Comparison of ENCODE assay signal across 9 mouse cellular contexts in genomic region chr8:119927422-119928092, GRCm38 (mm10). TPM values are rescaled to one million over a fixed set of nuclear protein-coding genes. Genes with fewer than 3 reads are reported as not detected.
DNase-seq lines count a peak whose midpoint lies in the region; ATAC-seq and TF ChIP-seq lines count a peak whose summit lies in the region.
"Had no signal": no experiment of that assay in that cellular context is flagged by ENCODE, and none has a peak within 500 bp of the region (broad histone marks: within the 10 kb centered on the region; RNA-seq: fewer than 3 reads in every experiment).

No protein-coding gene starts in this region.

- H3K9ac ChIP-seq in hindbrain, embryonic 11.5 days (ENCODE audit: low read depth, low read length) = no peak overlapping the region
- H3K9ac ChIP-seq in ES-E14 (ENCODE audit: insufficient read depth, low read depth, low read length, poor library complexity, severe bottlenecking) = no peak overlapping the region
- no peak overlapping the region for H3K9ac ChIP-seq in hindbrain, embryonic 16.5 days (ENCODE audit: low read depth, low read length)
- H3K9ac ChIP-seq in stomach, embryonic 16.5 days (ENCODE audit: low read length) = no peak overlapping the region
- H3K9ac ChIP-seq: midbrain, embryonic 12.5 days had no signal

- H3K27ac ChIP-seq in hindbrain, embryonic 11.5 days (ENCODE audit: low read depth, low read length) = no peak overlapping the region
- no peak overlapping the region for H3K27ac ChIP-seq in hindbrain, embryonic 10.5 days
- no peak overlapping the region for H3K27ac ChIP-seq in ES-E14 (ENCODE audit: insufficient read depth, low read depth, low read length, poor library complexity, severe bottlenecking)
- H3K27ac ChIP-seq in hindbrain, embryonic 16.5 days (ENCODE audit: low read depth, low read length) = no peak overlapping the region
- H3K27ac ChIP-seq in stomach, embryonic 16.5 days (ENCODE audit: low read length) = no peak overlapping the region
- H3K27ac ChIP-seq: midbrain, embryonic 12.5 days had no signal

- TF ChIP-seq CTCF in lung, adult 2 months (IDR thresholded peaks at IDR 0.05; ENCODE audit: insufficient read depth, low read length) = peak; percentile 80

- ATAC-seq in hindbrain, embryonic 11.5 days (ENCODE audit: low FRiP score) = no peak
- peak; percentile 57; the same call in 1 of the 2 replicates for ATAC-seq in hindbrain, embryonic 16.5 days
- peak; percentile 74; the same call in 1 of the 2 replicates for ATAC-seq in stomach, embryonic 16.5 days (ENCODE audit: insufficient read depth, low FRiP score)

- no peaks in the 10 kb centered on the region for H3K27me3 ChIP-seq in hindbrain, embryonic 11.5 days (ENCODE audit: control insufficient read depth, insufficient read depth, low read length)
- no peaks in the 10 kb centered on the region for H3K27me3 ChIP-seq in hindbrain, embryonic 10.5 days (ENCODE audit: insufficient read depth, poor library complexity, severe bottlenecking)
- H3K27me3 ChIP-seq in hindbrain, embryonic 16.5 days (replicated peaks; ENCODE audit: control insufficient read depth, insufficient read depth, low read length) = no peaks in the 10 kb centered on the region
- H3K27me3 ChIP-seq in stomach, embryonic 16.5 days (ENCODE audit: control insufficient read depth, insufficient read depth, low read length) = no peaks in the 10 kb centered on the region
- H3K27me3 ChIP-seq: midbrain, embryonic 12.5 days had no signal

- TF ChIP-seq POLR2A in lung, adult 2 months (IDR thresholded peaks at IDR 0.05; ENCODE audit: borderline replicate concordance, extremely low read depth, low read depth, low read length) = no peak

- H3K9me3 ChIP-seq in hindbrain, embryonic 11.5 days (ENCODE audit: control insufficient read depth, low read length) = no peaks in the 10 kb centered on the region
- no peaks in the 10 kb centered on the region for H3K9me3 ChIP-seq in hindbrain, embryonic 10.5 days
- H3K9me3 ChIP-seq in ES-E14 (ENCODE audit: control insufficient read depth, insufficient read depth, low read depth, low read length) = no peaks in the 10 kb centered on the region
- H3K9me3 ChIP-seq in hindbrain, embryonic 16.5 days (ENCODE audit: control insufficient read depth, low read length) = no peaks in the 10 kb centered on the region
- H3K9me3 ChIP-seq in stomach, embryonic 16.5 days (replicated peaks; ENCODE audit: control insufficient read depth, low read length) = no peaks in the 10 kb centered on the region
- H3K9me3 ChIP-seq: midbrain, embryonic 12.5 days had no signal

- H3K36me3 ChIP-seq in hindbrain, embryonic 11.5 days (ENCODE audit: control insufficient read depth, insufficient read depth, low read length) = peaks cover 2% of the 10 kb centered on the region; the same call in 1 of the 2 replicates
- peaks cover 39% of the 10 kb centered on the region for H3K36me3 ChIP-seq in hindbrain, embryonic 10.5 days
- H3K36me3 ChIP-seq in ES-E14 (ENCODE audit: control insufficient read depth, insufficient read depth, low read length, poor library complexity, severe bottlenecking) = peaks cover 25% of the 10 kb centered on the region
- no peaks in the 10 kb centered on the region for H3K36me3 ChIP-seq in hindbrain, embryonic 16.5 days (ENCODE audit: control insufficient read depth, insufficient read depth, low read length)
- no peaks in the 10 kb centered on the region for H3K36me3 ChIP-seq in stomach, embryonic 16.5 days (ENCODE audit: control insufficient read depth, insufficient read depth, low read length)

- peak; percentile 62 for DNase-seq in hindbrain, embryonic 11.5 days (ENCODE audit: low spot score)
- no peak for DNase-seq in hindbrain, embryonic 10.5 days (ENCODE audit: low spot score)
- DNase-seq in ES-E14 (ENCODE audit: low read depth, low spot score) = peak; percentile 67
- DNase-seq in cerebellum, postnatal 10 days = peak; percentile 75 to 80
- no peak for DNase-seq in lung, adult 2 months
- DNase-seq in urinary bladder, adult 18-20 months (ENCODE audit: low spot score in 2 of 2) = no peak

- no peaks in the 10 kb centered on the region for H3K4me1 ChIP-seq in hindbrain, embryonic 11.5 days (replicated peaks; ENCODE audit: control insufficient read depth, insufficient read depth, low read length)
- H3K4me1 ChIP-seq in hindbrain, embryonic 10.5 days (replicated peaks) = peaks cover 22% of the 10 kb centered on the region
- peaks cover 10 to 30% of the 10 kb centered on the region in 2 experiments; a peak in 3 of 4 replicates for H3K4me1 ChIP-seq in ES-E14 (ENCODE audit: control insufficient read depth in 2 of 2, insufficient read depth in 2 of 2, low read length in 2 of 2, poor library complexity in 1 of 2)
- no peaks in the 10 kb centered on the region; the same call in 1 of the 2 replicates for H3K4me1 ChIP-seq in hindbrain, embryonic 16.5 days (ENCODE audit: control insufficient read depth, insufficient read depth, low read depth, low read length)
- no peaks in the 10 kb centered on the region; the same call in 1 of the 2 replicates for H3K4me1 ChIP-seq in lung, adult 2 months (ENCODE audit: control insufficient read depth, insufficient read depth, low read length)
- peaks cover 4% of the 10 kb centered on the region; the same call in 1 of the 2 replicates for H3K4me1 ChIP-seq in stomach, embryonic 16.5 days (ENCODE audit: control insufficient read depth, insufficient read depth, low read length)

- no peak overlapping the region for H3K4me2 ChIP-seq in hindbrain, embryonic 11.5 days (replicated peaks; ENCODE audit: low read depth, low read length)
- H3K4me2 ChIP-seq in hindbrain, embryonic 16.5 days (ENCODE audit: low read length) = no peak overlapping the region
- no peak overlapping the region for H3K4me2 ChIP-seq in stomach, embryonic 16.5 days (ENCODE audit: low read depth, low read length)
- H3K4me2 ChIP-seq: midbrain, embryonic 12.5 days had no signal

- in situ Hi-C loops in ES-E14 (cut with MboI; ENCODE audit: low sequenced_read_pairs in 2 of 2, unreplicated experiment in 2 of 2) = no loop called here

- 50% methylated on average over 6 of the region's 6 CpGs for WGBS in hindbrain, embryonic 11.5 days
- 56% methylated on average over 6 of the region's 6 CpGs for WGBS in hindbrain, embryonic 10.5 days
- 53% methylated on average over 6 of the region's 6 CpGs for WGBS in hindbrain, embryonic 16.5 days
- WGBS in lung, adult 2 months = 42% methylated on average over 6 of the region's 6 CpGs
- 41% methylated on average over 6 of the region's 6 CpGs for WGBS in stomach, embryonic 16.5 days

- H3K4me3 ChIP-seq in hindbrain, embryonic 11.5 days (ENCODE audit: low read depth, low read length) = no peak overlapping the region
- no peak overlapping the region for H3K4me3 ChIP-seq in hindbrain, embryonic 10.5 days
- no peak overlapping the region for H3K4me3 ChIP-seq in ES-E14 (ENCODE audit: insufficient read depth in 1 of 2, low read depth in 1 of 2, low read length in 2 of 2, poor library complexity in 1 of 2, severe bottlenecking in 1 of 2)
- H3K4me3 ChIP-seq in hindbrain, embryonic 16.5 days (ENCODE audit: low read length) = no peak overlapping the region
- no peak overlapping the region for H3K4me3 ChIP-seq in lung, adult 2 months (replicated peaks; ENCODE audit: extremely low read depth, low read depth, low read length)
- H3K4me3 ChIP-seq in stomach, embryonic 16.5 days (replicated peaks; ENCODE audit: low read length) = no peak overlapping the region
- H3K4me3 ChIP-seq: midbrain, embryonic 12.5 days had no signal

TF ChIP-seq in ES-E14, 5 proteins besides CTCF, POLR2A, EP300 and RAD21:
- no peak for TF ChIP-seq HCFC1 (IDR thresholded peaks at IDR 0.05; ENCODE audit: borderline replicate concordance, insufficient read depth, low read length)
- TF ChIP-seq ZC3H11A (IDR thresholded peaks at IDR 0.05; ENCODE audit: borderline replicate concordance, low read depth, low read length) = no peak
- no peak for TF ChIP-seq ZNF384 (IDR thresholded peaks at IDR 0.05; ENCODE audit: low read depth, low read length)
- TF ChIP-seq MAFK (IDR thresholded peaks at IDR 0.05; ENCODE audit: insufficient read depth, low read depth, low read length) = no peak
- no peak for TF ChIP-seq CHD2 (IDR thresholded peaks at IDR 0.05; ENCODE audit: low read depth, low read length)
TF ChIP-seq in ES-E14: peak in this region for 0.

RNA-seq across cellular contexts. Expression of gene Gm20388, which starts 16.9 kb away (rescaled TPM):
- 11.8 and 11.9 TPM in 2 replicates for polyA plus RNA-seq in hindbrain, embryonic 11.5 days (2014; fragmentation: Nextera tagmentation; extraction: Ambion mirVana)
- polyA plus RNA-seq in hindbrain, embryonic 10.5 days (2016; fragmentation: Nextera tagmentation; extraction: Ambion mirVana) = 1.7 and 3.2 TPM in 2 replicates
- total RNA-seq in ES-E14 (2012; rRNA removed) = 27.0 and 34.8 TPM in 2 replicates
- polyA plus RNA-seq in hindbrain, embryonic 16.5 days (2015; fragmentation: Nextera tagmentation; extraction: Ambion mirVana) = 9.8 and 12.4 TPM in 2 replicates
- 58.5 and 67.8 TPM in 2 replicates for polyA plus RNA-seq in lung, adult 2 months (2012; rRNA removed)
- polyA plus RNA-seq in stomach, embryonic 16.5 days (2015; fragmentation: Nextera tagmentation; extraction: Ambion mirVana) = 7.4 and 11.0 TPM in 2 replicates
- polyA plus RNA-seq: midbrain, embryonic 12.5 days had no signal

RNA-seq across cellular contexts. Expression of gene Usp10, which starts 17.4 kb away (rescaled TPM):
- 130 and 136 TPM in 2 replicates for polyA plus RNA-seq in hindbrain, embryonic 11.5 days (2014; fragmentation: Nextera tagmentation; extraction: Ambion mirVana)
- polyA plus RNA-seq in hindbrain, embryonic 10.5 days (2016; fragmentation: Nextera tagmentation; extraction: Ambion mirVana) = 182 and 219 TPM in 2 replicates
- 201 and 211 TPM in 2 replicates for total RNA-seq in ES-E14 (2012; rRNA removed)
- 120 and 152 TPM in 2 replicates for polyA plus RNA-seq in hindbrain, embryonic 16.5 days (2015; fragmentation: Nextera tagmentation; extraction: Ambion mirVana)
- 70.9 and 78.1 TPM in 2 replicates for polyA plus RNA-seq in lung, adult 2 months (2012; rRNA removed)
- 118 and 141 TPM in 2 replicates for polyA plus RNA-seq in stomach, embryonic 16.5 days (2015; fragmentation: Nextera tagmentation; extraction: Ambion mirVana)

Comparison
In these comparisons a context has a peak if more than half of its experiments do, and no peak if none do; other contexts are left out.
1. DNase-seq: peak in hindbrain, embryonic 11.5 days (single experiment), ES-E14 (single experiment) and cerebellum, postnatal 10 days (2 of 2); none in hindbrain, embryonic 10.5 days (single experiment), lung, adult 2 months (single experiment) and urinary bladder, adult 18-20 months (0 of 2).